Mouse (Mus musculus) brain, embryonic 14.5 days (tissue): ENCODE data around the gene Eml6. TPM values are rescaled to one million over a fixed set of nuclear protein-coding genes. Genes with fewer than 3 reads are reported as not detected.
A peak's percentile ranks its signal among the peaks of the same experiment; 100 is the strongest.

Source experiments
- DNase-seq: peaks from one replicate; pipeline ENCODE4 v3.0.0-alpha.2; 2011; ENCODE audit warnings: low read depth
- CTCF ChIP-seq: fragments of 200-500 bp; IDR thresholded peaks from 2 replicates; pipeline ENCODE4 v1.5.1; 2012; ENCODE audit warnings: inconsistent platforms, mild to moderate bottlenecking, moderate library complexity, borderline replicate concordance; ENCODE audit not compliant: insufficient read depth, insufficient read length; ENCODE audit errors: extremely low read depth
- POLR2A ChIP-seq: fragments of 200-500 bp; IDR thresholded peaks from 2 replicates; pipeline ENCODE4 v1.6.1; 2012; ENCODE audit warnings: mild to moderate bottlenecking, inconsistent platforms, borderline replicate concordance; ENCODE audit not compliant: poor library complexity, insufficient read depth, insufficient read length, severe bottlenecking; ENCODE audit errors: extremely low read depth
- polyA plus RNA-seq: library from polyadenylated mRNA; depleted of rRNA; stranded (reverse); fragments of >200 nt; gene quantifications from 2 replicates; pipeline ENCODE4 v1.2.3, GENCODE M21; 2012

Gene Eml6
- polyA plus RNA-seq, 1 experiment: 17.1 TPM

DNA sequence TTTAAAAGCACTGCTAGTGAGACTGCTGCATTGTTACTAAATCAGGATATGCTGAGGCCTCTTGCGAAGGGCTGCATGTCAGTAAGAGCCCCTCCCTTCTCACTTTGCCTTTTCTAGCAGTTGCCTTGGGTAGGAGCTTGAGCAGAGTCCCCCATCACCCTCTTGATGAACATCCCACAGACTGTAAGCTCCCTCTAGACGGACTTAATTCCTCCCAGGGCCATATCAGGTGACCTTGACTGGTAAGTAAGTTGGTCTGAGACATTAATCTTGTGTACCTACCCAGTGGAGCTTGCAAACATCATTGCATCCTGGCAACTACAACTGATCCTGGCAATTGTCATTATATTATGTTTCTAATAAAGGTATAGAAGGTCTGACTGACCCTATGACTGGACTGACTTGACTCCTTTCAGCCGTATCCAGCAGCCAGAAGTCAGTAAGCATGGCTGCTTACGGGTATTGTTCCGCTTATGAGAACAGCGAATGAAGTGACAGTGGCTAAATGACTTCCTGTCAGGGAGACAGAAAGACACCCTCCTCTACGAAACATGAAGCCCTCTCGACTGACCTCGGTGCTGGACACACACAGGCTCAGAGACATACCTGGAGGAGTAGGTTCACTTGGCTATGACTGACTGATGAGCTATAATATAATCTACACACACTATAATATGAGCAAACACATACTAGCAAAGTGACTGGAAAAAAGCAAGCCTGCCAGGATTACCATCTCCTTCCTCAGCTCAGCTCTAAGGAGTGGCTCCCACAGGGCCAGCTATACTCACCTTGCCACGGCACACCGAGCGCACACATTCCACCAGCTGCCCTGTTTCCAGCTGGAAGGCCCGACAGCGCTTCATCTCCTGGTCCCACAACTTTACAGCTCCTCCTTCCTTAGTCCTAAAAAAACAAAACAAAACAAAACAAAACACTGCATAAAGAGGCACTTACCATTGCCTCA lies 273.9 kb downstream of the Eml6 start:
- DNase-seq: no peak

DNA sequence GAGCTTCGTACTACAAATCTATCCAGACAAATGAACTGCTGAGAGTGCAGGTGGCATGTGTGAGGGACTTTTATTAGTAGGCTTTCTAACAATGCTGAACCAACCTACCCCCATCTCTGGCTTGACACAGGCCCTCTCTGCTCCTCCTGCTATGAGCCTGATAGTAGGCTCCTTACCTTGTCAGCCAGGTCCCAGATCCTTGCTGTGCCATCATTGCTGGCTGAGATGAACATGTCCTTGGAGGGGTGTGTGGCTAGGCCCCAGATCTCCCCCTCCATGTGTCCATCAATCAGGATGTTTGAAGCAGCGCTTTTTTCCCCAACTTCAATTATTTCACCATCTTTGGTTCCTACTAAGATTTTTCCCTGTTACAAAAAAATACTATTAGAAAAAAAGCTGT lies 274.8 kb downstream of the Eml6 start:
- TF ChIP-seq POLR2A (no peak), CTCF (no peak)
- DNase-seq: no peak

More for the DNA sequence above, 273.9 kb downstream of the Eml6 start:
- TF ChIP-seq CTCF (no peak), POLR2A (no peak)

DNA sequence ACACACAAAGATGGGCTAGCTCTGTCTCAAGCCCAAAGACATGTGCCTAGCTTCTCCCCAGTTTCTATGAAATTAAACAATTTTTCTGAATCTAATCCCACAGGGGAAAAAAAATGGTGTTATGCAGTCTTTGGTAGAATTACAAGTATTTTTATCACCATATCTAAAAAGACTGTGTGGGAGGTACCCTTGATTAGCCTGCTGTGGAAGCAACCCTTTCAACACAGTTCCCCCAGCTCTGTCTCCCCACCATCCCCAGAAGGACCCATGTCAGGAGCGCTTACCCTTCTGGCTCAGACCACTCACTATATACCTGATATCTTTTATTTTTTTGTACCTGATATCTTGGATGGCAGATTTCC lies 276.4 kb downstream of the Eml6 start:
- TF ChIP-seq POLR2A (no peak), CTCF (no peak)
- no peak for DNase-seq

DNA sequence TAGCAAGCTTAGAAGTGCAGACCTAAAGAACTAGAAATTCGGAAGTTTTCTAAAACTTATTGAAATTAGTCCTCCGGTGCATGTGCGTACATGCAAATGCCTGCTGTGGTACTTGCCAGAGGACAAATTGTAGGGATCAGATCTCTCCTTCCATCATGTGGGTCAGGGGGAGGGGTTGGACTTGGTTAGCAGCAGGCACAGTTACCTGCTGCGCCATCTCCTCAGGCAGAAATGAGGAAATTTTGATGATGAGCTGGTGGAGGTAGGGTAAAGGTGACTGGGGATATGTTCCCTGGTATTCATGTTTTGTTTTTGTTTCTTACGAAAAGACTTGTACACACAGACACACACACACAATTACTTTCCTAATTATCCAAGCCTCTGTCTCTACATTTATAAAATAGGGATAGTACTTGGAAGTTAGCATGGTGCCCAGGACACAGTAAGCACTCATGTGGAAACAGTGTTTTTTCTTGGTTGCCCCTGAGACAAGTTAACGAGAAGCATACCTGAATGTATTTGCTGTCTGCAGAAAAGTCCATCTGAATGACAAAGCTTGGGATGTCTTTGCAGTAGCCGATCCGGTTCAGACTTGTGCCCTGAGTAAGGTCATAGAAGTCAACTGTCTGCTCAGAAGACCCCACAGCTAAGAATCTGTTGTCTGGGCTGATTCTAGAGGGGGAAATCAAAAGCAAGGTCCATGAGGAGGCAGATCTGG lies 276.9 kb downstream of the Eml6 start:
- TF ChIP-seq CTCF (no peak), POLR2A (no peak)
- no peak for DNase-seq

- DNase-seq: no peak
- TF ChIP-seq POLR2A (no peak), CTCF (no peak)
Measured at GRCm38 (mm10) chr11:29747881-29748280, 278.0 kb downstream of the Eml6 start.

DNA sequence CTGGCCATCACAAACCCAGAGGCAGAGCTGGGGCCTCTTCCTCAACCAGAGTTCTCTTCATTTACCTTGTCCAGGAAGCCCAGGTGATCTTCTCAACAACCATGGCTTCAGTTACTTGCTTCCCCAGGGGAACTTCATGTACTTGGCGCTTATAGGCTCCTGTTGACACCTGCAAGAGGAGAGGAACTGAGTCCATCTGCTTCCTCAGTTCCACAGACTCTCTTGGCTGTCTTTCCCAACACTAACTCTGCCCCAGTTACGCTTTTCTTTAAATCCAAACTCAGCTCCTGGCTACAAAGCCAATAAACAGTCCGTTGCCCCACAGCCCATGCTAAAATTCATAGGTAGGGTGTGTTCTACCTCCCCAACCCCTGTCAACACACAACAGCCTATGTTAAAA lies 278.5 kb downstream of the Eml6 start:
- TF ChIP-seq POLR2A: no peak
- no peak for TF ChIP-seq CTCF
- no peak for DNase-seq

- DNase-seq: no peak
- TF ChIP-seq POLR2A: no peak
- TF ChIP-seq CTCF: no peak
Measured at GRCm38 (mm10) chr11:29746203-29746602, 279.6 kb downstream of the Eml6 start.

DNA sequence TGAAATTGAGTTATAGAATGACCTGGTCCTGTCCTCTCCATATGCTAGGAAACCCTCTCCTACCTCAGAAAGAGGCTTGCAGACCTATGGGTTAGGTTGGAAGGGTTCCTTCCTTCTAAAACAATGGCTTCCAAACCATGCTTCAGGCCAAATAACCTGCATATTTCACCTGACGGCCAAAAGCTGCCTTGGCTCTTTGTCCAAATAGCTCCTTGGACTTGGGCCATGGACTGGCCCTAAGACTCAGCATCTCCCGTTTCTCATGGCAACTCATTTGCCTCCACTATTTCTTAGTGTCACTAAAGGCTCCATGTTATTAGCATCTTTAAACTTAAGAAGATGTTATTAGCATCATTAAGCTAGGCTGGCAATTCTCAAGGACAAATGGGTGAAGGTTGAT lies 280.3 kb downstream of the Eml6 start:
- no peak for DNase-seq
- TF ChIP-seq POLR2A (no peak), CTCF (no peak)

DNA sequence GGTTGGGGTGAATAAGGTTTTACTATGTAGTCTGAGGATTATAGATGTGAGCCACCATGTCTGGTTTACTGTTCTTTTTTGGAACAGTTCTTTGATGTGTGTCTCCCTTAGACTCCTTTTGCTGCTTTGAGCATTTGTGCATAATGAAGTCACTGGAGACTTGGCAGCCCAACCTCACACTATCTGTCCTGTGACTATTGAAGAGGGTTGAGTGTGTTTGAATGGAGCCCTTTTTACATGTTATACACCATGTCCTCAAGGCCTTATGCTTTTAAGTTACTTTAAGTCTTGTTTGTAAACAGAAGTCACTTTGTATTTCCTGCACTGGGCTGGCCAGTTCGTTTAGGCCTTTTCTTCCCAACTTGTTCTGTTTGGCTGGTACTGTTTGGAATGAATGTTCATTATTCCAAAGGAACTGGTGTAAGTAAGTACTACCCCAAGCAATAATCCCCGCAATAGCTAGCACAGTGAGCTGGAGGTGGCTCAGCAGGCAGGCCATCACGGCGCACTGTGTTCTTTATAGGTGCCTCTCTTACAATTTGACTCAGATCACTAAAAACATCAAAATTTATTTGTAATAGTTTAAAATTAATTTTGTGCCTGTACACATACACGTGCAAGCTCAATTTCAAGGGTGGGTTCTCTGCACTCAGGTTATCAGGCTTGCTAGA lies 280.9 kb downstream of the Eml6 start:
- TF ChIP-seq CTCF (no peak), POLR2A (no peak)
- DNase-seq: peak; percentile 45

- TF ChIP-seq POLR2A (no peak), CTCF (no peak)
- DNase-seq: no peak
Measured at GRCm38 (mm10) chr11:29739752-29740151, 286.1 kb downstream of the Eml6 start.

GRCm38 (mm10) chr11:29727901-29728300 lies 297.9 kb downstream of the Eml6 start:
- no peak for DNase-seq
- TF ChIP-seq CTCF (no peak), POLR2A (no peak)

DNA sequence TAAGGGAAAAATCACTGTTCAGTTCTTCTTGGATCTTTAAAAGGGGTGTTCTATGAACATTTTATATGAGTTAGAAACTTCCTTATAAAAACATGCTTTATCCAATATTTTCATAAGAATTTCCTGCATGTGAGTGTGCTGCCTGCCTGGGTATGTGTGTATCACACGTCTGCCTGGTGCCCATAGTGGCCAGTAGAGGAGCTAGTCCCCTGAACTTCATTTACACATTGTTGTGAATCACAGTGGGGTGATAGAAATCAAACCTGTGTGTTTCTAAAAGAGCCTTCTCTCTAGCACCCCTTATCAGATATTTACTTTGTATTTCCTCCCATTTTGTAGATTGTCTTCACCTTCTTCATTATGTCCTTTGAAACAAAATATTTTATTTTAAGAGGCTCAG lies 300.2 kb downstream of the Eml6 start:
- no peak for DNase-seq
- TF ChIP-seq POLR2A (no peak), CTCF (no peak)
